ENCODE assay signal across 21 mouse cellular contexts in the genomic region with DNA sequence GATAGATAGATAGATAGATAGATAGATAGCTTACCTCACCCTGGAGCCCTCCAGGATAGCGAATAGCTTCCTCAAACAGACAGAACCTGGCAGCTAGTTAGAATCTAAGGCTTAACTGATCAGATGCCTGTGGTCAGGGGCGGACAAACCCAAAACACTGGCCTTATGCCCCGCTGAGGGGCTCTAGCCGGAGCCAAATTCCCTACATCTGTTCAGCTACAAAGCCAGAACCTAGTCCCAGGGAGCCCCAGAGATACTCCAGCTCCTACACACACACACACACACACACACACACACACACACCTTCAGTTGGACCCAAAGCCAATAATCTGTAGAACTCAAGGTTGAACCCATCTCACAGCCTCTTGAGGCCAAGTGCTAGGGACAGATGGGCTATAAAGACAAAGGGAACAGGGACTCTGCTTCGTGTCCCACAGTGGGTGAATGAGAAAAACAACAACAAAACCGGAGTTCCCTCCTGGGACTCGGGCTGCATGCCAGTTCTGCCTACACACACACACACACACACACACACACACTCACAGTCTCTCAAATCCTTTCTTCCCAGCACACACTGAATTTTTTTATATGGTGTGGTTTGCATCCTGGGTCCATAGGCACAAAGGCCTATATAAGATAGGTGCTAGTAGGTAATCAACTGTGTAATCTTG. TPM values are rescaled to one million over a fixed set of nuclear protein-coding genes. Genes with fewer than 3 reads are reported as not detected.
A peak's percentile ranks its signal among the peaks of the same experiment; 100 is the strongest.
DNase-seq lines count a peak whose midpoint lies in the region; ATAC-seq lines count a peak whose summit lies in the region.
"Had no signal": no experiment of that assay in that cellular context is flagged by ENCODE, and none has a peak within 500 bp of the region (broad histone marks: within the 10 kb centered on the region; RNA-seq: fewer than 3 reads in every experiment).

No protein-coding gene starts in this region.

- peak; percentile 9 for DNase-seq in forebrain, embryonic 14.5 days (ENCODE audit: low spot score)
- DNase-seq in heart, postnatal 36 days: no peak
- DNase-seq in lung, postnatal 36 days: no peak
- peak; percentile 20 for DNase-seq in brain, adult 2 months (ENCODE audit: low read depth, low spot score)
- DNase-seq in adrenal gland, postnatal 4 days (ENCODE audit: low spot score in 2 of 2): no peak
- DNase-seq: adrenal gland, postnatal 14 days; cerebellum, adult 8-10 months; kidney, adult 18-20 months; liver, postnatal 0 days; thymus, adult 2 months had no signal

- no peaks in the 10 kb centered on the region for H3K36me3 ChIP-seq in forebrain, embryonic 14.5 days (ENCODE audit: control insufficient read depth, insufficient read depth, low read length)
- no peaks in the 10 kb centered on the region for H3K36me3 ChIP-seq in forebrain, embryonic 13.5 days (ENCODE audit: poor library complexity, severe bottlenecking)
- no peaks in the 10 kb centered on the region for H3K36me3 ChIP-seq in heart, embryonic 16.5 days (ENCODE audit: control insufficient read depth, insufficient read depth)
- H3K36me3 ChIP-seq in lung, embryonic 15.5 days: no peaks in the 10 kb centered on the region
- H3K36me3 ChIP-seq: embryonic facial prominence, embryonic 12.5 days; forebrain, embryonic 15.5 days; G1E; limb, embryonic 10.5 days; midbrain, embryonic 12.5 days; neural tube, embryonic 12.5 days had no signal

- H3K4me2 ChIP-seq in forebrain, embryonic 14.5 days (ENCODE audit: low read length): no peak overlapping the region
- no peak overlapping the region for H3K4me2 ChIP-seq in forebrain, embryonic 13.5 days
- peak overlapping the region; percentile 55; the same call in 1 of the 2 replicates for H3K4me2 ChIP-seq in heart, embryonic 16.5 days (ENCODE audit: low read depth, low read length)
- peak overlapping the region; percentile 42 for H3K4me2 ChIP-seq in lung, embryonic 15.5 days
- H3K4me2 ChIP-seq: embryonic facial prominence, embryonic 12.5 days; forebrain, embryonic 15.5 days; midbrain, embryonic 12.5 days; neural tube, embryonic 12.5 days had no signal

- H3K27ac ChIP-seq in forebrain, embryonic 14.5 days (ENCODE audit: low read depth, low read length): no peak overlapping the region
- H3K27ac ChIP-seq in forebrain, embryonic 13.5 days: no peak overlapping the region
- H3K27ac ChIP-seq in heart, embryonic 16.5 days (ENCODE audit: low read length): no peak overlapping the region
- no peak overlapping the region for H3K27ac ChIP-seq in lung, embryonic 15.5 days
- H3K27ac ChIP-seq: embryonic facial prominence, embryonic 12.5 days; forebrain, embryonic 15.5 days; layer of hippocampus, adult 2 months; limb, embryonic 10.5 days; midbrain, embryonic 12.5 days; neural tube, embryonic 12.5 days had no signal

- no peaks in the 10 kb centered on the region for H3K27me3 ChIP-seq in forebrain, embryonic 14.5 days (replicated peaks; ENCODE audit: control insufficient read depth, insufficient read depth, low read length)
- no peaks in the 10 kb centered on the region for H3K27me3 ChIP-seq in forebrain, embryonic 13.5 days
- H3K27me3 ChIP-seq in heart, embryonic 16.5 days (ENCODE audit: control insufficient read depth, insufficient read depth, low read length): no peaks in the 10 kb centered on the region
- no peaks in the 10 kb centered on the region for H3K27me3 ChIP-seq in lung, embryonic 15.5 days
- H3K27me3 ChIP-seq: embryonic facial prominence, embryonic 12.5 days; forebrain, embryonic 15.5 days; midbrain, embryonic 12.5 days; neural tube, embryonic 12.5 days had no signal

- no peaks in the 10 kb centered on the region for H3K9me3 ChIP-seq in forebrain, embryonic 14.5 days (replicated peaks; ENCODE audit: control insufficient read depth, low read length)
- H3K9me3 ChIP-seq in forebrain, embryonic 13.5 days (replicated peaks): no peaks in the 10 kb centered on the region
- no peaks in the 10 kb centered on the region for H3K9me3 ChIP-seq in heart, embryonic 16.5 days (replicated peaks; ENCODE audit: control insufficient read depth, low read length)
- no peaks in the 10 kb centered on the region for H3K9me3 ChIP-seq in lung, embryonic 15.5 days
- H3K9me3 ChIP-seq: embryonic facial prominence, embryonic 12.5 days; forebrain, embryonic 15.5 days; limb, embryonic 10.5 days; midbrain, embryonic 12.5 days; neural tube, embryonic 12.5 days had no signal

- H3K9ac ChIP-seq in forebrain, embryonic 14.5 days (ENCODE audit: low read length): no peak overlapping the region
- no peak overlapping the region for H3K9ac ChIP-seq in forebrain, embryonic 13.5 days
- H3K9ac ChIP-seq in heart, embryonic 16.5 days (ENCODE audit: low read length): no peak overlapping the region
- H3K9ac ChIP-seq in lung, embryonic 15.5 days: no peak overlapping the region
- H3K9ac ChIP-seq: embryonic facial prominence, embryonic 12.5 days; forebrain, embryonic 15.5 days; liver, postnatal 0 days; midbrain, embryonic 12.5 days; neural tube, embryonic 12.5 days had no signal

- intact Hi-C loops in heart, postnatal 36 days (cut with DNase I): no loop called here

- 69% methylated on average over 7 of the region's 7 CpGs for whole genome bisulfite sequencing in forebrain, embryonic 14.5 days
- 72% methylated on average over 7 of the region's 7 CpGs for WGBS in forebrain, embryonic 13.5 days
- 75% methylated on average over 7 of the region's 7 CpGs for WGBS in heart, embryonic 16.5 days
- WGBS in lung, embryonic 15.5 days: 66% methylated on average over 7 of the region's 7 CpGs

- ATAC-seq in forebrain, embryonic 14.5 days: no peak
- no peak for ATAC-seq in forebrain, embryonic 13.5 days
- no peak for ATAC-seq in heart, embryonic 16.5 days (replicated peaks; ENCODE audit: extremely low read depth, insufficient read depth, low FRiP score)
- no peak for ATAC-seq in lung, embryonic 15.5 days (ENCODE audit: borderline replicate concordance, extremely low read depth, low FRiP score, low TSS enrichment)
- ATAC-seq: forebrain, embryonic 15.5 days; liver, postnatal 0 days had no signal

- H3K4me1 ChIP-seq in forebrain, embryonic 14.5 days (ENCODE audit: control insufficient read depth, insufficient read depth, low read length): no peaks in the 10 kb centered on the region
- no peaks in the 10 kb centered on the region for H3K4me1 ChIP-seq in forebrain, embryonic 13.5 days
- H3K4me1 ChIP-seq in heart, embryonic 16.5 days (ENCODE audit: control insufficient read depth, insufficient read depth, low read length): peaks cover 4% of the 10 kb centered on the region; the same call in 1 of the 2 replicates
- H3K4me1 ChIP-seq in lung, embryonic 15.5 days: peaks cover 26% of the 10 kb centered on the region
- H3K4me1 ChIP-seq: embryonic facial prominence, embryonic 12.5 days; midbrain, embryonic 12.5 days; neural tube, embryonic 12.5 days had no signal

- no peak overlapping the region for H3K4me3 ChIP-seq in forebrain, embryonic 14.5 days (ENCODE audit: low read depth, low read length)
- no peak overlapping the region for H3K4me3 ChIP-seq in forebrain, embryonic 13.5 days
- H3K4me3 ChIP-seq in heart, embryonic 16.5 days (ENCODE audit: low read length): no peak overlapping the region
- H3K4me3 ChIP-seq in lung, embryonic 15.5 days: no peak overlapping the region
- H3K4me3 ChIP-seq: embryonic facial prominence, embryonic 12.5 days; erythroblast, embryonic 14.5 days; forebrain, embryonic 15.5 days; layer of hippocampus, adult 2 months; limb, embryonic 10.5 days; midbrain, embryonic 12.5 days; neural tube, embryonic 12.5 days had no signal

RNA-seq across cellular contexts. Expression of a gene that starts 5.0 kb away (rescaled TPM):
- polyA plus RNA-seq in forebrain, embryonic 14.5 days (2014; fragmentation: Nextera tagmentation; extraction: Ambion mirVana): 13.6 and 13.7 TPM in 2 replicates
- 8.9 and 9.1 TPM in 2 replicates for polyA plus RNA-seq in forebrain, embryonic 13.5 days (2015; fragmentation: Nextera tagmentation; extraction: Ambion mirVana)
- 48.8 and 51.0 TPM in 2 replicates for polyA plus RNA-seq in heart, embryonic 16.5 days (2015; fragmentation: Nextera tagmentation; extraction: Ambion mirVana)
- total RNA-seq in heart, postnatal 36 days (2021): 100 to 1,000 TPM; 133 to 159 TPM
- 71.2 and 74.7 TPM in 2 replicates for polyA plus RNA-seq in lung, embryonic 15.5 days (2015; fragmentation: Nextera tagmentation; extraction: Ambion mirVana)
- 100 to 1,000 TPM; 117 to 119 TPM for total RNA-seq in adrenal gland, postnatal 4 days (2021)
- polyA plus RNA-seq: G1E had no signal

Comparison
In these comparisons a context has a peak if more than half of its experiments do, and no peak if none do; other contexts are left out.
1. DNase-seq: peak in forebrain, embryonic 14.5 days (single experiment) and brain, adult 2 months (single experiment); none in heart, postnatal 36 days (0 of 2), lung, postnatal 36 days (single experiment) and adrenal gland, postnatal 4 days (0 of 2).
2. H3K4me2 ChIP-seq: peak in heart, embryonic 16.5 days (single experiment) and lung, embryonic 15.5 days (single experiment); none in forebrain, embryonic 14.5 days (single experiment) and forebrain, embryonic 13.5 days (single experiment).